Mouse (Mus musculus) lung, embryonic 16.5 days (tissue): ENCODE data around the gene Riox1. TPM values are rescaled to one million over a fixed set of nuclear protein-coding genes. Genes with fewer than 3 reads are reported as not detected.
A peak's percentile ranks its signal among the peaks of the same experiment; 100 is the strongest.
"Not testable (repeated sequence)": the region's sequence is repeated elsewhere in the genome, so short reads cannot be mapped to it uniquely, and the experiment has no call there.

Source experiments
- ATAC-seq: fragments of 200-750 bp; cut with Nextera tagmentation; 2 replicates; pipeline ENCODE4 v1.8.0; 2017; ENCODE audit warnings: low read depth, mild to moderate bottlenecking, moderate library complexity
- H3K27ac ChIP-seq: fragments of 300-500 bp; sonication (generic); 2 replicates; pipeline ENCODE4 v1.5.1; 2014; ENCODE audit warnings: mild to moderate bottlenecking, control low read depth, low read length
- H3K27me3 ChIP-seq: fragments of 300-500 bp; sonication (generic); 2 replicates; pipeline ENCODE4 v1.6.1; 2014; ENCODE audit warnings: low read depth, low read length, mixed read lengths; ENCODE audit not compliant: control insufficient read depth, insufficient read depth
- H3K36me3 ChIP-seq: fragments of 300-500 bp; sonication (generic); 2 replicates; pipeline ENCODE4 v1.6.1; 2014; ENCODE audit warnings: low read length; ENCODE audit not compliant: control insufficient read depth, insufficient read depth
- H3K4me1 ChIP-seq: fragments of 300-500 bp; sonication (generic); replicated peaks from 2 replicates; pipeline ENCODE4 v1.6.1; 2014; ENCODE audit warnings: low read length, mixed read lengths; ENCODE audit not compliant: control insufficient read depth, insufficient read depth
- H3K4me2 ChIP-seq: fragments of 300-500 bp; sonication (generic); 2 replicates; pipeline ENCODE4 v1.6.1; 2014; ENCODE audit warnings: low read depth, low read length, control low read depth
- H3K4me3 ChIP-seq: fragments of 300-500 bp; sonication (generic); 2 replicates; pipeline ENCODE4 v1.5.1; 2014; ENCODE audit warnings: mild to moderate bottlenecking, low read length, control low read depth
- H3K9ac ChIP-seq: fragments of 300-500 bp; sonication (generic); 2 replicates; pipeline ENCODE4 v1.6.1; 2014; ENCODE audit warnings: low read length, control low read depth
- H3K9me3 ChIP-seq: fragments of 300-500 bp; sonication (generic); 2 replicates; pipeline ENCODE4 v1.6.1; 2016; ENCODE audit warnings: low read length; ENCODE audit not compliant: control insufficient read depth
- WGBS: fragments of 180-500 bp; shearing (Covaris S2); extraction: QIAGEN DNeasy Blood & Tissue Kit; methylation state at CpG from one replicate; pipeline ENCODE4 v1.1.7; 2014; 5-methylcytosine and 5-hydroxymethylcytosine counted together
- polyA plus RNA-seq: library from polyadenylated mRNA; unstranded; fragments of >200 nt; fragmentation: Nextera tagmentation; extraction: Ambion mirVana; gene quantifications from 2 replicates; pipeline ENCODE4 v1.2.1, GENCODE M21; 2015

Gene Riox1
- polyA plus RNA-seq, 1 experiment from 2014 or later = 8.9 TPM

- H3K9ac ChIP-seq = no peak overlapping the region
- H3K36me3 ChIP-seq = peaks cover 11% of the 10 kb centered on the region; the same call in 1 of the 2 replicates
- no peak for ATAC-seq
- H3K9me3 ChIP-seq = no peaks in the 10 kb centered on the region
- no peak overlapping the region for H3K27ac ChIP-seq
- H3K4me1 ChIP-seq = peaks cover 10% of the 10 kb centered on the region
- no peaks in the 10 kb centered on the region for H3K27me3 ChIP-seq
- WGBS = 64% methylated on average over 2 of the region's 2 CpGs
- no peak overlapping the region for H3K4me3 ChIP-seq
- no peak overlapping the region for H3K4me2 ChIP-seq
Observed at GRCm38 (mm10) chr12:83997221-83997620, 46.8 kb downstream of the Riox1 start.

GRCm38 (mm10) chr12:83998341-83999107 lies 48.1 kb downstream of the Riox1 start:
- peaks cover 3% of the 10 kb centered on the region; the same call in 1 of the 2 replicates for H3K9me3 ChIP-seq
- peaks cover 10% of the 10 kb centered on the region for H3K4me1 ChIP-seq
- H3K27me3 ChIP-seq = no peaks in the 10 kb centered on the region
- H3K4me3 ChIP-seq = no peak overlapping the region
- H3K36me3 ChIP-seq = peaks cover 7% of the 10 kb centered on the region; the same call in 1 of the 2 replicates
- H3K27ac ChIP-seq = no peak overlapping the region
- ATAC-seq = peak; percentile 42; the same call in 1 of the 2 replicates
- 36% methylated on average over 11 of the region's 11 CpGs for WGBS
- H3K4me2 ChIP-seq = no peak overlapping the region
- H3K9ac ChIP-seq = no peak overlapping the region

GRCm38 (mm10) chr12:83999237-83999636 lies 48.8 kb downstream of the Riox1 start:
- not testable (repeated sequence) for H3K36me3 ChIP-seq, H3K27me3 ChIP-seq, H3K9ac ChIP-seq, H3K4me3 ChIP-seq, H3K4me2 ChIP-seq, H3K9me3 ChIP-seq
- H3K27ac ChIP-seq = peak overlapping the region; percentile 21; the same call in 1 of the 2 replicates
- peak; percentile 90 for ATAC-seq
- WGBS = 23% methylated on average over 8 of the region's 8 CpGs
- peaks cover 10% of the 10 kb centered on the region for H3K4me1 ChIP-seq

GRCm38 (mm10) chr12:84000418-84000817 lies 50.0 kb downstream of the Riox1 start:
- H3K27me3 ChIP-seq = no peaks in the 10 kb centered on the region
- no peak overlapping the region for H3K4me2 ChIP-seq
- no peak overlapping the region for H3K9ac ChIP-seq
- peaks cover 3% of the 10 kb centered on the region; the same call in 1 of the 2 replicates for H3K9me3 ChIP-seq
- H3K27ac ChIP-seq = no peak overlapping the region
- WGBS = 32% methylated on average over 3 of the region's 3 CpGs
- no peaks in the 10 kb centered on the region for H3K36me3 ChIP-seq
- ATAC-seq = no peak
- H3K4me1 ChIP-seq = peaks cover 10% of the 10 kb centered on the region
- H3K4me3 ChIP-seq = no peak overlapping the region

Other genes starting within 250 kb of the Riox1 start
- gene Papln, start 187.0 kb upstream of the Riox1 start, polyA plus RNA-seq = 1.0 and 1.3 TPM in 2 replicates
- gene Numb, start 28.7 kb upstream of the Riox1 start, polyA plus RNA-seq = 46.1 and 46.6 TPM in 2 replicates
- gene Heatr4, start 34.2 kb downstream of the Riox1 start, polyA plus RNA-seq = not detected in 2 replicates
- 40.9 and 43.6 TPM in 2 replicates for gene Acot2, start 37.3 kb downstream of the Riox1 start, polyA plus RNA-seq
- gene Acot1, start 58.9 kb downstream of the Riox1 start, polyA plus RNA-seq = 82.2 and 86.7 TPM in 2 replicates
- gene Acot4, start 87.8 kb downstream of the Riox1 start, polyA plus RNA-seq = 0.47 and 0.58 TPM in 2 replicates
- gene Gm49366, start 88.3 kb downstream of the Riox1 start, polyA plus RNA-seq = not detected in 2 replicates
- gene Acot3, start 101.5 kb downstream of the Riox1 start, polyA plus RNA-seq = 0.11 and 0.29 TPM in 2 replicates
- not detected in 2 replicates for gene Acot5, start 118.7 kb downstream of the Riox1 start, polyA plus RNA-seq
- 1.1 and 1.8 TPM in 2 replicates for gene Acot6, start 150.0 kb downstream of the Riox1 start, polyA plus RNA-seq
- 5.7 and 8.6 TPM in 2 replicates for gene Dnal1, start 163.8 kb downstream of the Riox1 start, polyA plus RNA-seq
- 2.0 and 2.2 TPM in 2 replicates for gene Pnma1, start 197.9 kb downstream of the Riox1 start, polyA plus RNA-seq